Mouse (Mus musculus): Measurements from ENCODE around the gene Olfr293. TPM values are rescaled to one million over a fixed set of nuclear protein-coding genes. Genes with fewer than 3 reads are reported as not detected.

Olfr293 gene
- total RNA-seq (2014; fragmentation: Nextera tagmentation), result not detected in 2 replicates
- not detected in 2 replicates for total RNA-seq (2017)

DNA sequence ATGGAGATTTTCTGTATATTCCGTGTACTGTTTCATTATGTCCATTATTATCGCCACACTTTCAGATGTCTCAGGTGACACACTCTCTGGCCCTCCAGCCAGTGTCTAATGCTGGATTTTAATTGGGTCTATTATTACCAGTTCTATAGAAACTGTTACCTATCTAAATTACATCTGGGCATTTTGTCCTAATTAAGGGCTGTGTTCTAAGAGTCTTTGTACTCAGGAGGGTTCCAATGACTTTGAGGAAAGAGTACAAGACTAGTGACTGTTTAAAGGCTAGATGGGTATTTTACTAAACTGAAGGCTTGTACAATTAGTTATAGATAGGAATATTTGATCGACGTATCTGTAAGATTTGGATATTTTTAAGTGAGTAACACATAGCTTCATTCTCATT lies at the start of gene Olfr293:
Gene Olfr293 (plus strand): TSS at position 301 of the 400 bp plus-strand sequence.
- ATAC-seq (replicated peaks; ENCODE audit: poor library complexity, severe bottlenecking), result no peak

DNA sequence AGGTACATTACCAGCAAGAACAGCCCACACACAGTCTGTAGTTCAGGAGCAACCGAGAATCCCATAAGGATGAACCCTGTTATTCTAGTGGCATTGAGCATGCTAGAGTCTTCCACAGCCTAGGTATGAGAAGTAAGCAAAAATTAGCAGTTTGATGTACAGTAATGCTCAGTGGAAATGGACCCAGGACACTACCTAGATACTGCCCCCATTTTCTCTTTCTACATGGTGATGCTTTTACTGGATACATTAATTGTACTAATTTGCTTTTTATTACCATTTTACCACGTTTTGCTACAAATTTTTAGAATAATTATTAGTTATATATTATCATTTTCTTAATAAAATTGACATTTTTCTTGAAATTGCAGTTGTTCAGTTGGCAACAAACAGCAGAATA lies 32.3 kb upstream of the Olfr293 start, which contains the start of gene Olfr294:
Gene Olfr294 (minus strand): TSS at position 101 of the 400 bp plus-strand sequence.
- ATAC-seq (replicated peaks; ENCODE audit: poor library complexity, severe bottlenecking), result no peak

DNA sequence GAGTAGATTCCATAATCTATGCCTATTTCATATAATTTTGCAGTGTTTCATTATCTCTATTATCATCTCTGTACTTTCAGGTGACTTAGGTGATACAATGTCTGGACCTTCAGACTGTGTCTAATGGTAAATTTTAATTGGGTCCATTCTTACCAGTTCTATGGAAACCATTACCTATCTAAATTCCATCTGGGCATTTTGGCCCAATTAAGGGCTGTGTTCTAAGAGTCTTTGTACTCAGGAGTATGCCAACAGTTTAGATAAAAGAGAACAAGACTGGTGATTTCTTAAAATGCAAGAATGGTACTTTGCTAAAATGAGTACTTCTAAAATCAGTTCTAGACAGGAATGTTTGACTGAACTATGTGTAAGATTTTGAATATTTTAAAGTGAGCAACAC lies 39.2 kb downstream of the Olfr293 start, which contains the start of gene Olfr292:
Gene Olfr292 (plus strand): TSS at position 301 of the 400 bp plus-strand sequence.
- no peak for ATAC-seq (replicated peaks; ENCODE audit: poor library complexity, severe bottlenecking)

Other genes with a start within 250 kb of the Olfr293 start
- not detected in 2 replicates for gene Olfr301, start 245.2 kb upstream of the Olfr293 start, total RNA-seq (2014; fragmentation: Nextera tagmentation)
- not detected in 2 replicates for gene Olfr301, start 245.2 kb upstream of the Olfr293 start, total RNA-seq (2017)
- not detected in 2 replicates for gene Olfr299, start 189.1 kb upstream of the Olfr293 start, total RNA-seq (2014; fragmentation: Nextera tagmentation)
- not detected in 2 replicates for gene Olfr299, start 189.1 kb upstream of the Olfr293 start, total RNA-seq (2017)
- not detected in 2 replicates for gene Olfr298, start 156.6 kb upstream of the Olfr293 start, total RNA-seq (2014; fragmentation: Nextera tagmentation)
- gene Olfr298, start 156.6 kb upstream of the Olfr293 start, total RNA-seq (2017), result not detected in 2 replicates
- not detected in 2 replicates for gene Olfr297, start 129.1 kb upstream of the Olfr293 start, total RNA-seq (2014; fragmentation: Nextera tagmentation)
- not detected in 2 replicates for gene Olfr297, start 129.1 kb upstream of the Olfr293 start, total RNA-seq (2017)
- not detected in 2 replicates for gene Olfr295, start 65.2 kb upstream of the Olfr293 start, total RNA-seq (2014; fragmentation: Nextera tagmentation)
- gene Olfr295, start 65.2 kb upstream of the Olfr293 start, total RNA-seq (2017), result not detected in 2 replicates
- gene Olfr294, start 32.4 kb upstream of the Olfr293 start, total RNA-seq (2014; fragmentation: Nextera tagmentation), result not detected in 2 replicates
- not detected in 2 replicates for gene Olfr294, start 32.4 kb upstream of the Olfr293 start, total RNA-seq (2017)
- not detected in 2 replicates for gene Olfr292, start 39.3 kb downstream of the Olfr293 start, total RNA-seq (2014; fragmentation: Nextera tagmentation)
- not detected in 2 replicates for gene Olfr292, start 39.3 kb downstream of the Olfr293 start, total RNA-seq (2017)
- gene Folh1, start 126.9 kb downstream of the Olfr293 start, total RNA-seq (2014; fragmentation: Nextera tagmentation), result not detected in 2 replicates
- gene Folh1, start 126.9 kb downstream of the Olfr293 start, total RNA-seq (2017), result not detected in 2 replicates
- not detected in 2 replicates for gene Vmn2r77, start 146.0 kb downstream of the Olfr293 start, total RNA-seq (2014; fragmentation: Nextera tagmentation)
- not detected in 2 replicates for gene Vmn2r77, start 146.0 kb downstream of the Olfr293 start, total RNA-seq (2017)